Mouse (Mus musculus): ENCODE data around the gene Lenep.
"Not testable (repeated sequence)": the region's sequence is repeated elsewhere in the genome, so short reads cannot be mapped to it uniquely, and the experiment has no call there.

The Lenep gene

DNA sequence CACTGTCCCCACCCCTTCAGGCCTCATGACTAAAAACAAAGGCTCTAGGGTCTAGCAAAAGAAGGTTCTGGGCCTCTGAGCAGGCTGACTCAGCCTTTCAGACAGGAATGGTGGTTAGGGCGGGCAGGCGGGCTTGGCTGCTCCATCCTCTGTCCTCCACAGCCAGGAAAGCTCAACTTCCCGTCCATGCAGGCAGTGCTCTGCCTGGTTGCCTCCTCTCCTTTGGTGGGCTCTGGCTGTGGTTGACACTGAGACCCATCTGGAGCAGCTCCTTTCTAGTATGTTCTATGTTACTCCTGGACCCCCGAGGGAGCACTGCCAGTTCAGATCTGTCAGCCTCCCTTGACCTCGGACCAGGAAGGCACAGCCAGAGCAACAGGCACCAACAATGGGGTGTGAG is at the start of gene Lenep:
TSS of gene Lenep (minus strand) at position 101 of the 400 bp plus-strand sequence.
- DNase-seq (ENCODE audit: low read depth, low spot score), result no peak

DNA sequence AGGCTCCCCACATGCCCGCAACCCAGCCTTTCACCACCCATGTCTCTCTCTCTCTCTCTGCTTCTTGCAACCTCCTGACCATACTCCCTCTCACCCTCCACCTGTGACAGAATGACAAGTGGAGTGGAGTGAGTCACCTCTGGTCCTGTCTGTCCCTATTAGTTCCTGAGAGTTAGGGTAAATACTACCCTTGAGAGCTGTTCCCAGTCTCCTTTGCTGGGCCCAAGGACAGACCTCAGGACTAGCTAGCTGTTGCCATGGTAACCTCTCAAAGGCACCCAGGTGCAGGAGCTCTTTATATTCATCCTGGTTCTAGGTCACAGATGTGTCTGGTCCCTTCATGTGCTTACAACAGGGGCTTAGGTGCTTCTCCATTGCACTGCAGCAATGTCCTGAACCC is 49.3 kb upstream of the Lenep start:
- DNase-seq (ENCODE audit: low read depth, low spot score), result no peak

- peak; percentile 47 for DNase-seq (ENCODE audit: low read depth, low spot score)
Measured at GRCm38 (mm10) chr3:89449541-89449940, 46.9 kb upstream of the Lenep start.

- DNase-seq (ENCODE audit: low read depth, low spot score), result no peak
Measured at GRCm38 (mm10) chr3:89448720-89449537, 46.3 kb upstream of the Lenep start.

DNA sequence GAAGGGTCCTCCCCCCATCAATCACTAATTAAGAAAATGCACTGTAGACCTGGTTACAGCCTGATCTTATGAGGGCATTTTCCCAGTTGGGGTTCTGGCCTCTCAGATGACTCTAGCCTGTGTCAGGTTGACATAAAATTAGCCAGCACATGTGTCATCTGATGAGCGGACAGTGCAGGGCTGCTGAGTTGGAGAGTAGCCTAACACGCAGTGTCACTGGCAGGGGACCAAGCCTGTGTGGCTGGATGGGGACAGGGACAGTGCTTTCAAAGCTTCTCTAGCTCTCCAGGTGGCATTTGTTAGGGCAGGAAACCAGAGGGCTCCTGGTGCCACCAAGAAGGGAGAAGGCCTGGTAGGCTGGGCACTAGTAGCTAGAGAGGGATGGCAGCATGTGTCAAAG is 38.1 kb upstream of the Lenep start:
- no peak for DNase-seq (ENCODE audit: low read depth, low spot score)

GRCm38 (mm10) chr3:89437269-89437668 is 34.7 kb upstream of the Lenep start:
- DNase-seq (ENCODE audit: low read depth, low spot score), result no peak

DNA sequence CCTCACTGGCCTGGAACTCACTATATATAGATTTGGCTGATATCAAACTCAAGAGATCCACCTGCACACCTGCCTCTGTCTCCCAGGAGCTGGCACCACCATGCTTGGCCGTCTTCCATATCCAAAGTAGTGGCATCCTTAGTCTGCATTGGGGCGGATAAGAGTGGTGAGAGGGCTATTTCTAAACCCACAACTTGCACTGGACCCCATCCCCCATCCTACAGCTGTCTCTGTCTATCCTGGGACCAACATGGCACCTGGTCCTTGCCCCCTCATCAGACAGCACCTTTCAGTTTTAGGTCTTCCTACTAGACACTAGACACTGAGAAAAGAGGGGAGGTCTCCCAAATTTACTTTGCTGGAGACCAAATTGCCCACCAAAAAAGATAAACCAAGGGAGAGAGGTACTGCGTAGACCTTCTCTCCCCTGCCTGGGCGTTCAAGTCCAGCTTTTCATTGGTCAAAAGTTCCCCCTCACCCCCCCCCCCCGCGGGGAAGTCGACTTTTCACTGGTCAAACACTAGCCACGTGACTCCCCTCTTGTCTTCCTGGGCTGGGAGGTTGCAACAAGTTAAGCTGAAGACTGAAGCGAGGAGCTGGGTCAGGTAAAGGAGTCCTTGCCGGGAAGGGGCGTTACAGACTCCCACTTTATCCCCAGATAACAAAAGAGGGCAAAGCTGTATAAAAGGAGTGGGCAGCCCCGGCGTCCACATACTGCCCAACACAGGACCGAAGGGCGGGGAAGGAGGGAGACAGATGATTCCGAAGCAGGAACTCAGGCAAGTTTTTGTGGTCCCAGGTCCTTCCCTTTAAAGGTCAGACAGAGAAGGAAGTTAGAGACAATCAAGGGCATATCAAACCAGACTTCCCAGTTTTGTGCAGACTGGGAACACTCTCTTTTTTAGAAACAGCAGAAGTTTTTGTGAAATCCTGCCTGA is 33.9 kb upstream of the Lenep start, which contains the start of gene Pbxip1:
TSS of gene Pbxip1 (plus strand) at position 531 of the 938 bp plus-strand sequence.
- DNase-seq (ENCODE audit: low read depth, low spot score), result peak; percentile 75

DNA sequence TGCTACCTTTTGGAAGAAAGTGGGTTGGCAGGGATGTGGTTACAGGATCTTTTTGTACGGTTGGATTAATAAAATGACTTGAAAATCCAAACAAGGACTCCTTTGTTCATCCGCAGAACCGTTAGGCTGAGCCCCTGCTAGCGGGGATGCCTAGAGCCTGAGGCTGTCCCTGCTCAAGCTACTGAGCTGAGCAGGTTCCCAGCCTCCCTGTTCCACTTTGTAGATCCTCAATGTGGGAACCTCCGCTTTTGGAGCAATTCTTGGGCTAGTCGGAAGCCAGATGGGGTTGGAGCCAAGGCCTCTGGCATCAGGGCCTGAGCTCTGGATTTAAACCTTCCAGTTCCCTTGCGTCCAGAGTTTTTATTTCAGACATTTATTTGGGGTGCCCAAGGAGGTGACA is 32.4 kb upstream of the Lenep start:
- no peak for DNase-seq (ENCODE audit: low read depth, low spot score)

- DNase-seq (ENCODE audit: low read depth, low spot score), result no peak
Measured at GRCm38 (mm10) chr3:89434532-89434931, 31.9 kb upstream of the Lenep start.

DNA sequence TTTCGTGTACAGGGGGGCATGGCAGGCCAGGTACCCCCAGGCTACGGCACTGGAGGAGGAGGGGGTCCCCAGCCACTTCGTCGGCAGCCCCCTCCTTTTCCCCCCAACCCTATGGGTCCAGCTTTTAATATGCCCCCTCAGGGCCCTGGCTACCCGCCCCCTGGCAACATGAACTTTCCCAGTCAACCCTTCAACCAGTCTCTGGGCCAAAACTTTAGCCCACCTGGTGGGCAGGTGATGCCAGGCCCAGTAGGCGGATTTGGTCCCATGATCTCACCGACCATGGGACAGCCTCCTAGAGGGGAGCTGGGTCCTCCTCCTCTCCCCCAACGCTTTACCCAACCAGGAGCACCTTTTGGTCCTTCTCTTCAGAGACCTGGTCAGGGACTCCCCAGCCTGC is 30.0 kb upstream of the Lenep start:
- DNase-seq (ENCODE audit: low read depth, low spot score), result no peak

- peak; percentile 93 for DNase-seq (ENCODE audit: low read depth, low spot score)
Measured at GRCm38 (mm10) chr3:89430171-89431159, 27.9 kb upstream of the Lenep start, which contains the start of gene Pygo2. Gene Pygo2 (plus strand): TSS chr3:89430214.

- DNase-seq (ENCODE audit: low read depth, low spot score), result not testable (repeated sequence)
Measured at GRCm38 (mm10) chr3:89429021-89429420, 26.4 kb upstream of the Lenep start.

GRCm38 (mm10) chr3:89425876-89426275 is 23.3 kb upstream of the Lenep start:
- DNase-seq (ENCODE audit: low read depth, low spot score), result no peak

DNA sequence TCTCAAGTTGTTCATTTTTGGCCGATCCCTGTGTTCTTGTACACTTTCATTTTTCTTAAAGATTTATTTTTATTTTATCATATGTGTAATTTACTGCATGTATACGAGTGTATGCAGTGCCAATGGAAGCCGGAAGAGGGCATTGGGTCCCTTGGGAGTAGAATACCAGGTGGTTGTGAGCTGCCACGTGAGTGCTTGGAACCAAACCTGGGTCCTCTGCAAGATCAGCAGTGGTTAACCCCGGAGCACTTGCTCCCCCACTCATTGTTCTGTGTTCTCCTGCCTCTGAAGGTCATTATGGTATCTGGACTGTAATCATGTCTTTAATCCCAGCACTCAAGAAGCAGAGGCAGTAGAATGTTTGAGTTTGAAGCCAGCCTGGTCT is 22.5 kb upstream of the Lenep start:
- no peak for DNase-seq (ENCODE audit: low read depth, low spot score)

DNA sequence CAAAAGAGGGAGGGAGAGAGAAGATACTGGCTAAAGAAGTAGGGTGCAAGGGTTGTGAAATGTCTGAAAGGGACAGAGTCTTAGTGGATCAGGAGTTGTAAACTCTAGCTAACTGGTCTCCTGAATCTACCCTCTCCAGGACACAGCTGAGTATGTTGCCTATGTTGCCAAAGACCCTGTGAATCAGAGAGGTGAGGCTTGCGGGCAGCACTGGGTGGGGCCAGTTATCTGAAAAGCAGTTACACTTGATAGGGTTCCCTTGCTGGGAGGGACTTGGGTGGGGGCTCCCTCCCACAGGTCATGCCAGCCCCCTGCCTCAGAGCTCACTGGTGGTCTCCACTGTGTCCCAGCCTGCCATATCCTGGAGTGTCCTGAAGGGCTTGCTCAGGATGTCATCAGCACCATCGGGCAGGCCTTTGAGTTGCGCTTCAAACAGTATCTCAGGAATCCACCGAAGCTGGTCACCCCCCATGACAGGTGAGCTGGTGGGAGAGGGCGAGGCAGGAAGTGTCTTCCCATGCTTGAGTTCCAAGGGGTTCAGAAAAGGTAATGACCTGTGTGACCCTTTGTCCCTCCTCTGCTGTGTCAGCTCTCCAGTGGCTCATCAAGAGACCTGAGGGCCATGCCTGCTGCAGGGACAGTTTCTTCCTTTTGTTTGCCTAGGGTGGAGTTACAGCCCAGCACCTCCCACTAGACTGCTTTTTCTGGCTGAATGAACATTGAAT is 22.0 kb upstream of the Lenep start:
- DNase-seq (ENCODE audit: low read depth, low spot score), result no peak

- no peak for DNase-seq (ENCODE audit: low read depth, low spot score)
Measured at GRCm38 (mm10) chr3:89422556-89423205, 20.1 kb upstream of the Lenep start.

- DNase-seq (ENCODE audit: low read depth, low spot score), result no peak
Measured at GRCm38 (mm10) chr3:89421810-89422473, 19.3 kb upstream of the Lenep start.

GRCm38 (mm10) chr3:89421002-89421774 is 18.6 kb upstream of the Lenep start:
- DNase-seq (ENCODE audit: low read depth, low spot score), result no peak

DNA sequence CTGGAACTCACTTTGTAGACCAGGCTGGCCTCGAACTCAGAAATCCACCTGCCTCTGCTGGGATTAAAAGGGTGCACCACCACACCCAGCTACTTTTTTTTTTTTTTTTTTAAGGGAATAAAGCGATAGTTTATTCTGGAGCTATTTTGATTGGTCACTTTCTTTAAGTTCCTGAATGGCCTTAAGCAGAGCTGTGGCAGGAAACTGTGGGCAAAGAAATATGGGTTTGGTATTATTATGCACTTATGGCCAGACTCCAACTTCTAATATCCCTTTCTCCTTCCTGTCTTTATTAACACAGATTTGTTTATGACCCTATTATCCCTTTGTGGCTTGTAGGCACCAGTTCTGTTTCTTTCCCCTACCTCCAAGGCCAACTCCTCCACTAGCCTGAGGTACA is 17.8 kb upstream of the Lenep start:
- no peak for DNase-seq (ENCODE audit: low read depth, low spot score)
